Mouse (Mus musculus): Measurements from ENCODE around the gene Anapc7. TPM values are rescaled to one million over a fixed set of nuclear protein-coding genes. Genes with fewer than 3 reads are reported as not detected.
A peak's percentile ranks its signal among the peaks of the same experiment; 100 is the strongest.

Gene Anapc7
- polyA plus RNA-seq, 1 experiment from 2014 or later: 22.8 TPM

DNA sequence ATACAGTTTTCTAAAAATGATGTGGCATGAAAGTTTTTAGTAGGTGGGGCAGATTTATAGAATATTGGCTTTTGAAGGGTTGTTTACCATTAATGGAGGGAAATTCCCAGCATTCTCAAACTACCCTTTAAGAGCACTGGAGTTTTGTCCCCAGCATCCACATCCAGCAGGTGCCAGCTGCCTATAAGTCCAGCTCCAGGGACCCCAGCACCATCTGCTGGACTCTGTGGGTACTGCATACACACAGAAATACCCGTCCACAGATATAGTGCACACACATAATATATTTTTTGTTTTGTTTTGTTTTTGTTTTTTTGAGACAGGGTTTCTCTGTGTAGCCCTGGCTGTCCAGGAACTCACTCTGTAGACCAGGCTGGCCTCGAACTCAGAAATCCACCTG is 27.6 kb upstream of the Anapc7 start:
- Histone ChIP-seq H3K9ac (ENCODE audit: low read depth, low read length) (no peak overlapping the region), H3K36me3 (ENCODE audit: control insufficient read depth, insufficient read depth) (peaks cover 16% of the 10 kb centered on the region), H3K27ac (ENCODE audit: low read depth, low read length) (no peak overlapping the region), H3K9me3 (ENCODE audit: control insufficient read depth) (no peaks in the 10 kb centered on the region), H3K27me3 (replicated peaks; ENCODE audit: control insufficient read depth, insufficient read depth, low read length) (no peaks in the 10 kb centered on the region), H3K4me3 (ENCODE audit: low read depth, low read length) (no peak overlapping the region), H3K4me1 (replicated peaks; ENCODE audit: control insufficient read depth, insufficient read depth, low read length) (no peaks in the 10 kb centered on the region), H3K4me2 (replicated peaks; ENCODE audit: low read depth) (no peak overlapping the region)
- ATAC-seq: 0 out of 2 replicates have a peak, but pooled peaks have one; percentile 19
- peak; percentile 86 for TF ChIP-seq CTCF (IDR thresholded peaks at IDR 0.05; ENCODE audit: low read depth)
- 52% methylated on average over 2 of the region's 2 CpGs for WGBS

- no peaks in the 10 kb centered on the region for H3K9me3 ChIP-seq (ENCODE audit: control insufficient read depth)
- H3K9ac ChIP-seq (ENCODE audit: low read depth, low read length): no peak overlapping the region
- no peaks in the 10 kb centered on the region for H3K4me1 ChIP-seq (replicated peaks; ENCODE audit: control insufficient read depth, insufficient read depth, low read length)
- TF ChIP-seq CTCF (IDR thresholded peaks at IDR 0.05; ENCODE audit: low read depth): no peak
- peak overlapping the region; percentile 15; the same call in 1 of the 2 replicates for H3K27ac ChIP-seq (ENCODE audit: low read depth, low read length)
- no peak overlapping the region for H3K4me2 ChIP-seq (replicated peaks; ENCODE audit: low read depth)
- H3K27me3 ChIP-seq (replicated peaks; ENCODE audit: control insufficient read depth, insufficient read depth, low read length): no peaks in the 10 kb centered on the region
- peaks cover 34% of the 10 kb centered on the region for H3K36me3 ChIP-seq (ENCODE audit: control insufficient read depth, insufficient read depth)
- no peak for ATAC-seq
- WGBS: 87% methylated on average over 10 of the region's 10 CpGs
- H3K4me3 ChIP-seq (ENCODE audit: low read depth, low read length): no peak overlapping the region
Observed at GRCm38 (mm10) chr5:122396791-122397190, 24.7 kb upstream of the Anapc7 start.

GRCm38 (mm10) chr5:122397495-122397894 is 24.0 kb upstream of the Anapc7 start:
- no peak for TF ChIP-seq CTCF (IDR thresholded peaks at IDR 0.05; ENCODE audit: low read depth)
- H3K27me3 ChIP-seq (replicated peaks; ENCODE audit: control insufficient read depth, insufficient read depth, low read length): no peaks in the 10 kb centered on the region
- no peak overlapping the region for H3K27ac ChIP-seq (ENCODE audit: low read depth, low read length)
- ATAC-seq: no peak
- H3K4me3 ChIP-seq (ENCODE audit: low read depth, low read length): no peak overlapping the region
- WGBS: 86% methylated on average over 8 of the region's 8 CpGs
- H3K9me3 ChIP-seq (ENCODE audit: control insufficient read depth): no peaks in the 10 kb centered on the region
- H3K4me2 ChIP-seq (replicated peaks; ENCODE audit: low read depth): no peak overlapping the region
- H3K36me3 ChIP-seq (ENCODE audit: control insufficient read depth, insufficient read depth): peaks cover 41% of the 10 kb centered on the region
- no peak overlapping the region for H3K9ac ChIP-seq (ENCODE audit: low read depth, low read length)
- H3K4me1 ChIP-seq (replicated peaks; ENCODE audit: control insufficient read depth, insufficient read depth, low read length): no peaks in the 10 kb centered on the region

GRCm38 (mm10) chr5:122399871-122400270 is 21.6 kb upstream of the Anapc7 start:
- H3K4me3 ChIP-seq (ENCODE audit: low read depth, low read length): no peak overlapping the region
- ATAC-seq: no peak
- H3K9ac ChIP-seq (ENCODE audit: low read depth, low read length): no peak overlapping the region
- peaks cover 65% of the 10 kb centered on the region for H3K36me3 ChIP-seq (ENCODE audit: control insufficient read depth, insufficient read depth)
- H3K27ac ChIP-seq (ENCODE audit: low read depth, low read length): no peak overlapping the region
- no peaks in the 10 kb centered on the region for H3K27me3 ChIP-seq (replicated peaks; ENCODE audit: control insufficient read depth, insufficient read depth, low read length)
- WGBS: 80% methylated on average over 8 of the region's 8 CpGs
- TF ChIP-seq CTCF (IDR thresholded peaks at IDR 0.05; ENCODE audit: low read depth): no peak
- H3K9me3 ChIP-seq (ENCODE audit: control insufficient read depth): no peaks in the 10 kb centered on the region
- no peak overlapping the region for H3K4me2 ChIP-seq (replicated peaks; ENCODE audit: low read depth)
- H3K4me1 ChIP-seq (replicated peaks; ENCODE audit: control insufficient read depth, insufficient read depth, low read length): no peaks in the 10 kb centered on the region

DNA sequence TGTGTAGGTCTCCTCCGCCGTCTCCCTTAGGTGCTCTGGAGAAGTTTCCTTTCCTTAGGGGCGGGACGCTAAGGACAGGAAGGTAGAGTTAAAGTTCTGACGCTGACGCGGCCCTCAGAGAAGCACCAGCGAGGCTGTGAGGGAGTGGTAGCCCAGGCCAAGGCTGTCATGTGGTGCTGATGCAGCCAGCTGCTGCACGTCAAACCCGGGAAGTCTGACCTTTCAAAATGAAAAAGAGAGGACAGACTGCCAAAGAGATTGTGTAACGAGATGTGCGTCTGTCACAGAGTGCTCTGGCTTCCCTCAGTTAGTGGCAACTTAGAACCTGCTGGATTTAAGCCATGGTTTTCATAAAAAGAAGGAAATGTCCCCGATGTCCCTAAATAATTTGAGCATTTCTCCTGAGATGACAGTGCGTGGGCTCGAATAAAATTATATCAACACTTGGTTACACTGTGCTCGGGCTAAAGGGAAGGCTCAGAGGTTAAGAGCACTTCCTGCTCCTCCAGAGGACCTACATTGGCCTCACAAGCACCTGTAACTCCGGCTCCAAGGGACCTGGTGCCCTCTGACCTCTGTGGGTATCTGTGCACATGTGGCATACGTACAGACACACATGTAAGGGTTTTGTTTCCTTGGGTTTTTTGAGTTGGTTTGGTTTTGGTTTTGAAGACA is 20.7 kb upstream of the Anapc7 start:
- Histone ChIP-seq H3K4me2 (replicated peaks; ENCODE audit: low read depth) (no peak overlapping the region), H3K9ac (ENCODE audit: low read depth, low read length) (no peak overlapping the region), H3K27me3 (replicated peaks; ENCODE audit: control insufficient read depth, insufficient read depth, low read length) (no peaks in the 10 kb centered on the region), H3K27ac (ENCODE audit: low read depth, low read length) (no peak overlapping the region; the same call in 1 of the 2 replicates), H3K4me3 (ENCODE audit: low read depth, low read length) (no peak overlapping the region), H3K9me3 (ENCODE audit: control insufficient read depth) (no peaks in the 10 kb centered on the region), H3K4me1 (replicated peaks; ENCODE audit: control insufficient read depth, insufficient read depth, low read length) (no peaks in the 10 kb centered on the region), H3K36me3 (ENCODE audit: control insufficient read depth, insufficient read depth) (peaks cover 74% of the 10 kb centered on the region)
- 68% methylated on average over 18 of the region's 18 CpGs for WGBS
- ATAC-seq: 0 out of 2 replicates have a peak, but pooled peaks have one; percentile 26
- TF ChIP-seq CTCF (IDR thresholded peaks at IDR 0.05; ENCODE audit: low read depth): no peak

- H3K27ac ChIP-seq (ENCODE audit: low read depth, low read length): no peak overlapping the region
Observed at GRCm38 (mm10) chr5:122401303-122401640, 20.2 kb upstream of the Anapc7 start.

More at GRCm38 (mm10) chr5:122401303-122401640, 20.2 kb upstream of the Anapc7 start:
- no peak for ATAC-seq
- H3K4me2 ChIP-seq (replicated peaks; ENCODE audit: low read depth): no peak overlapping the region
- H3K9me3 ChIP-seq (ENCODE audit: control insufficient read depth): no peaks in the 10 kb centered on the region
- peak; percentile 98 for TF ChIP-seq CTCF (IDR thresholded peaks at IDR 0.05; ENCODE audit: low read depth)
- peaks cover 79% of the 10 kb centered on the region for H3K36me3 ChIP-seq (ENCODE audit: control insufficient read depth, insufficient read depth)
- no peaks in the 10 kb centered on the region for H3K4me1 ChIP-seq (replicated peaks; ENCODE audit: control insufficient read depth, insufficient read depth, low read length)
- H3K27me3 ChIP-seq (replicated peaks; ENCODE audit: control insufficient read depth, insufficient read depth, low read length): no peaks in the 10 kb centered on the region
- 22% methylated on average over 8 of the region's 8 CpGs for WGBS
- no peak overlapping the region for H3K4me3 ChIP-seq (ENCODE audit: low read depth, low read length)
- H3K9ac ChIP-seq (ENCODE audit: low read depth, low read length): no peak overlapping the region
